In genomic region chr12:84468701-84469100, GRCm38 (mm10) we compare ENCODE assay signal across 8 mouse cellular contexts. TPM values are rescaled to one million over a fixed set of nuclear protein-coding genes. Genes with fewer than 3 reads are reported as not detected.
A peak's percentile ranks its signal among the peaks of the same experiment; 100 is the strongest.
DNase-seq lines count a peak whose midpoint lies in the region; ATAC-seq lines count a peak whose summit lies in the region.
"Had no signal": no experiment of that assay in that cellular context is flagged by ENCODE, and none has a peak within 500 bp of the region (broad histone marks: within the 10 kb centered on the region; RNA-seq: fewer than 3 reads in every experiment).

No protein-coding gene starts in this region.

- 6% methylated on average over 1 of the region's 1 CpGs for WGBS in kidney, embryonic 15.5 days

- no peak overlapping the region for H3K4me2 ChIP-seq in kidney, embryonic 15.5 days
- H3K4me2 ChIP-seq: limb, embryonic 12.5 days had no signal

- H3K9me3 ChIP-seq in kidney, embryonic 15.5 days (replicated peaks) = no peaks in the 10 kb centered on the region
- H3K9me3 ChIP-seq: limb, embryonic 12.5 days had no signal

- no peaks in the 10 kb centered on the region for H3K4me1 ChIP-seq in kidney, embryonic 15.5 days
- H3K4me1 ChIP-seq: limb, embryonic 12.5 days had no signal

- H3K36me3 ChIP-seq in kidney, embryonic 15.5 days = peaks cover 39% of the 10 kb centered on the region

- H3K4me3 ChIP-seq in kidney, embryonic 15.5 days (replicated peaks) = no peak overlapping the region
- H3K4me3 ChIP-seq: limb, embryonic 12.5 days had no signal

- no peak for ATAC-seq in kidney, embryonic 15.5 days (replicated peaks; ENCODE audit: low FRiP score)
- ATAC-seq in CD4-positive, CD25-positive, alpha-beta regulatory T cell, adult 4 months = peak; percentile 61

- H3K9ac ChIP-seq in kidney, embryonic 15.5 days = no peak overlapping the region
- H3K9ac ChIP-seq: limb, embryonic 12.5 days had no signal

- peak; percentile 33 for DNase-seq in kidney, postnatal 14 days
- peak; percentile 66 for DNase-seq in R1 (ENCODE audit: low read depth, low spot score)
- peak; percentile 6 for DNase-seq in lung, postnatal 14 days
- DNase-seq in urinary bladder, postnatal 4 days (ENCODE audit: low spot score in 2 of 2) = no peak
- no peak for DNase-seq in gastrocnemius, postnatal 10 days

- no peaks in the 10 kb centered on the region for H3K27me3 ChIP-seq in kidney, embryonic 15.5 days
- H3K27me3 ChIP-seq: limb, embryonic 12.5 days had no signal

- H3K27ac ChIP-seq in kidney, embryonic 15.5 days = no peak overlapping the region
- H3K27ac ChIP-seq: limb, embryonic 12.5 days had no signal

RNA-seq across cellular contexts. Expression of gene Lin52, which starts 17.5 kb away (rescaled TPM):
- polyA plus RNA-seq in kidney, embryonic 15.5 days (2015; fragmentation: Nextera tagmentation; extraction: Ambion mirVana) = 23.2 and 23.4 TPM in 2 replicates
- 10 to 100 TPM; 20.9 to 29.3 TPM for polyA plus RNA-seq in CD4-positive, CD25-positive, alpha-beta regulatory T cell, adult 4 months (2017; shearing (Covaris generic))
- total RNA-seq in gastrocnemius, postnatal 10 days (2021) = 1 to 10 TPM; 4.9 to 5.6 TPM

RNA-seq across cellular contexts. Expression of gene Aldh6a1, which starts 17.9 kb away (rescaled TPM):
- polyA plus RNA-seq in kidney, embryonic 15.5 days (2015; fragmentation: Nextera tagmentation; extraction: Ambion mirVana) = 60.7 and 62.8 TPM in 2 replicates
- polyA plus RNA-seq in CD4-positive, CD25-positive, alpha-beta regulatory T cell, adult 4 months (2017; shearing (Covaris generic)) = 10 to 100 TPM; 13.9 to 15.6 TPM
- total RNA-seq in gastrocnemius, postnatal 10 days (2021) = 10 to 100 TPM; 32.1 to 34.1 TPM

RNA-seq across cellular contexts. Expression of gene Rnf113a2, which starts 51.7 kb away (rescaled TPM):
- polyA plus RNA-seq in kidney, embryonic 15.5 days (2015; fragmentation: Nextera tagmentation; extraction: Ambion mirVana) = 23.8 and 24.8 TPM in 2 replicates
- 10 to 100 TPM; 31.9 to 40.6 TPM for polyA plus RNA-seq in CD4-positive, CD25-positive, alpha-beta regulatory T cell, adult 4 months (2017; shearing (Covaris generic))
- 1 to 10 TPM; 5.9 to 6.8 TPM for total RNA-seq in gastrocnemius, postnatal 10 days (2021)

RNA-seq across cellular contexts. Expression of gene Bbof1, which starts 59.8 kb away (rescaled TPM):
- 1.2 and 1.7 TPM in 2 replicates for polyA plus RNA-seq in kidney, embryonic 15.5 days (2015; fragmentation: Nextera tagmentation; extraction: Ambion mirVana)
- under 1 TPM; 0.77 to 0.86 TPM for polyA plus RNA-seq in CD4-positive, CD25-positive, alpha-beta regulatory T cell, adult 4 months (2017; shearing (Covaris generic))
- total RNA-seq in gastrocnemius, postnatal 10 days (2021) = 1 to 10 TPM in 1 of 2 experiments, under 1 TPM in 1; 0.85 to 1.0 TPM

RNA-seq across cellular contexts. Expression of gene Entpd5, which starts 59.9 kb away (rescaled TPM):
- polyA plus RNA-seq in kidney, embryonic 15.5 days (2015; fragmentation: Nextera tagmentation; extraction: Ambion mirVana) = 36.8 and 38.0 TPM in 2 replicates
- polyA plus RNA-seq in CD4-positive, CD25-positive, alpha-beta regulatory T cell, adult 4 months (2017; shearing (Covaris generic)) = 10 to 100 TPM; 19.5 to 36.7 TPM
- total RNA-seq in gastrocnemius, postnatal 10 days (2021) = 1 to 10 TPM; 8.0 to 9.7 TPM

Comparison
In these comparisons a context has a peak if more than half of its experiments do, and no peak if none do; other contexts are left out.
1. DNase-seq: peak in kidney, postnatal 14 days (single experiment), R1 (single experiment) and lung, postnatal 14 days (single experiment); none in urinary bladder, postnatal 4 days (0 of 2) and gastrocnemius, postnatal 10 days (single experiment).